Mouse (Mus musculus) embryo, embryonic 11 days (tissue): Measurements from ENCODE around the gene Ermard.

Experiments used
- DNase-seq: peaks from one replicate; pipeline ENCODE4 v3.0.0-alpha.2; 2015

Gene Ermard

DNA sequence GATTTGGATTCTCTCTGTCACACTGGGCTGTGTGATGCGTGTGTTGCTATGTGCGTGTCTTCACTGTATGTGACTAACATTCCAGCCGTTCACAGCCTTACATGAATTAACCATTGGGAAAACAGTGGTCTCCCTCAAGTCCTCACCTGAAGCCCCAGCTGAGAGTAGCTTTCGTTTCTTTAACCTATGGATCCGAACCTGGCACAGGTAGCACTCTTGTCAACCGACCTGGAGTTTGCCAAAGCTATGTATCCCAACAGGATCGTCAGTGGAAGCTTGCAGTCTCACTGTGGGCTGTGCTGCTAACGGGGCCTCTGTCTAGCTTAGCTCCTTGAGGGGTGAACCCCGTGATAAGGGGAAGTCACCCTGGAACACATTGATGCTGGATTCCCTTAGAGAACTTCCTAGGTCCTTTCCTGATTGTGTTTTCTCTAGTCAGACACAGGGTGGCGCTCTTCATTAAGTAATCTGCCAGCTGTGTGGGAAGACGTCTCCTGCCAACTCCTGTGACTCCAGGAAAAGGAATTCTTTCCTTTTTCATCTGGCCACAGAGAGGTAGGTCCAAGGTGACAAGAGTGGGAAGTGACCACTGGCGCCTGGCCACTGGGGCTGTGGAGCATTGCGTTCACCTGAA lies 24.5 kb downstream of the Ermard start:
- DNase-seq: peak; percentile 83

DNA sequence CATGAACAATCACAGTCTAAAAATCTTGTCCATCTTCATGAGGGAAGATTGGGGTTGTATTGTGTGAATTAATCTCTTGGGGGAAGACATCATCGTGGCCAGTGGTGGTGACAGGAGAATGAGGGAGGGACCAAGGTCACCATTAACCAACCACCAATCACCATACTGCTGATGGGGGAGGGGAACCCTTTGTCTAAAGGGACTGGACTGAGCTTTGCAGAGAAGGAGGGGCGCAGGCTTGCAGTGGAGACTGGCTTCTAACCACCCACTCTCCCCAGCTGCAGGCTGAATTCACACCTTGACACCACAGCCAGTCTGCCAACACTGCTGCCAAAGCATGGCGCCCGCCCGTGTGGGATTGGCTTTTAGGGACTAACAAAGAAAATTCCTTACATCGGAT lies 25.1 kb downstream of the Ermard start:
- DNase-seq: peak; percentile 71

DNA sequence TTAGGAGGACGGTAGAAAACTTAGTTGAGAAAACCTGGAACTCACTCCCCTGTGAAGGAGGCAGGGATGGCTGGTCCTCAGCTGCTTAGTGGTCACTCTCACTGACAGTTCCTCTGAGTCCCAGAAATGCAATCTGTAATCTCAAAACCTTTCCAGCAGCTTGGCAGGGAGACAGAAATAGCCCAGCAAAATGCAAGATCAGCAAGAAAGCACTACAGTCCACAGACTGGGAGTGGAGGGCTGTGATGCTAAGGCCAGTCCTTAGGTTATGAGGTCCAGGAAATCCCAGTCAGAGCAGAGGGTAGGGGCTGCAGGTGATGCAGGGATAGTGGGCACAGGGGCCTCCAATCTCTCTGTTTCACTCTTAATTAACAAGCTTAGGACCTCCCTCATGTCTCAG lies 25.9 kb downstream of the Ermard start:
- DNase-seq: no peak

DNA sequence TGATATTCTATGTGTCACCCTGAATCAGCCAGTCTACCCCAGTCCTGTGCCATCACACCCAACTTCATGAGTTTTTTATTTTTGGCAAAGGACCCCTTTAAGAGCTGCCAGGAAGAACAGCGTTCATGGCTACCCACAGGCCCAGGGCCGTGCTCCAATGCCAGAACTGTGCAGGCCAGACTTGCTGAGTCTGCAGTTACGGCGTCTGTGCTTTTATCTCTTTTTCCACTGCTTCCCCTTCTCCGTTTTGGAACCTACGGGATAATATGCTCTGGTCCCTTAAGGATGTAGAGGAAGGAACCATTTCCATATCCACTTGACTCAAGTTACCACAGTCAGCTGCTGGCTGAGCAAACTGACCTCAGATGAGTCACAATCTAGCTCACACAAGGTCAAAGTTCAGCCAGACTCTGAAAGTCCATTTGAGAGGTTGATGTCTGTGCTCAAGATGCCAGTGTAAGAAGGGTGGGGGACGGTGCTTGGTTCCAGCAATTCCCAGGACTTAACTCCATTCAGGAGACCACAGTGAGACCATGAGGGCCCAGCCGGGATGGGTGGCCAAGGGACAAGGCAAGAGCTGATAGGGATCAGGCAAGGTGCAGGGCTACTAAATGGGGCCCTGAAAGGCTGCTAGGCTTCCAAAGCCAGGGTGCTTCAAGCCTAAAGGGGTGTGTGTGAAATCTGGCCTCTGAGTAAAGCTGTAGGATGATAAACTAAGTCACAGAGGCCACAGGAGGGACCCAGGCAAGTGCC lies 27.2 kb downstream of the Ermard start:
- DNase-seq: no peak

DNA sequence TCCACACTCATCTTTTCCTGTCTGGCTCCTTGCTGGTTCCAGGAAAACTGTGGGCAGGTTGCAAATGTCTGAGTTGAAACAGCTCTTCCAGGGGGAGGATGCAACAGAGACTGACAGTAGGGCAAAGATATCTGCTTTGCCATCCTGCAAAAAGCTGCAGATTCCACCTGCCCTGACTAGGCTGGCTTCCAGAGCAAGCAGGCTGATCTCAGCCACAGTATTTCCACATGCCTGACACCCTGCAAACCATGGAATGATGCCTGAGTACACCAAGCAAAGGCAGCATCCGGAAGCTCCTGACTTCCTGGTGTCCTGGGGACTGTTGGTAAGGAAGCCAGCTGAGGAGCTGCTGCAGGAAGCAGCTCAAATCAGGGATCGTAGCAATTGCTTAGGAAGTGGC lies 28.1 kb downstream of the Ermard start:
- DNase-seq: no peak

DNA sequence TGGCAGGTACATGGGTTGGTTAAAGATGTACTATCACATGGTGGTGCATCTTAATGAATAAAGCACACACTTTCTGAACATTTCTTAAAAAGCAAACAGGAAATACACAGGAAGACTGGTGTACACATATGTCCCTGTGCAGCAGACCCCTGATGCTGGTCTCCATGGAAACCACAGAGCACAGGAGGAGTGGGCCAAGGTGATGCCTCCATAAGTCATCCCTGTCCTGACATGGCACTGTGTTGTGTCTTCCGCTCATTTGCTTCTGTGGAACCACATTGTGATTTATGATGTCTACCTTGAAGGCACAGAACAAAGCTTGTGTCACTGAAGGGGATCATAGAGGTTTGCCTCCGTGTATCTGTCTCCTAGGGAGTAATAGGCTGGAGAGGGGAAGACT lies 31.2 kb downstream of the Ermard start:
- no peak for DNase-seq

DNA sequence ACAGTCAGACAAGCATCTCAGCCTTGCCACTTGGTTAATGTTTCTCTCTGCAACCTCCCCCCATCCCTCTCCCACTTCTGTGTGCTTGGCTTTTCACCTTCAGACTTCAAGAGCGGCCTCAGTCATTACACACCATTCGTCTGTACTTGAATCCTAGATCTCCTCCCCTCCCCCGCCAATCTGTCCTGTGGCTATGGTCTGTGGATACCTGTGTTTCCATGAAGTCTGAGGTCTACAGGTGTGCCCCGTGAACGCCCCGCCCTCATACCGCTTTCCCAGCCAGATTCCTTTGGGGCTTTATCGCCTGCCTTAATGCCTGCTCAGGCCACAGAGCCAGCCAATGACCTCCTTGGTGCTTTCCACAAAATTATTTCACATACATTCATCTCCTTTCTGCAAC lies 34.0 kb downstream of the Ermard start:
- no peak for DNase-seq

DNA sequence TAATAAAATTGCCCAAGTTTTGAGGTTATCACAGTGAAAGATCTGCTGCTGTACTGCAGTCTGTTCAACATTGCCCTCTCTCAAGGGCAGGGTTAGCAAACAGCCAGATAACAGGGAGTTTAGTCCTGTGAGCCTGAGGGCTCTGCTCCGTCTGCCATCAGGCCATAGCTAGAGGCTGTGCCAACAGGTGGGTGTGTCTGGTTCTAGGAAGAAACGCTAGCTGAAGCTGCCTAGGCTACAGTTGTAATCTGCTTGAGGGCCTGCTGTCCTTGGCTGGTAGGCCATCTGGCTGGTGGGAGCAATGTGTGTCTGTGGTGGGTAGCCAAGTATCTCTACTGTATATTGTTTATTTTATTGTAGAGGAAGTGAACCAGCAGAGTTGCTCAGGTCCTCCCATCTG lies 36.5 kb downstream of the Ermard start:
- no peak for DNase-seq

DNA sequence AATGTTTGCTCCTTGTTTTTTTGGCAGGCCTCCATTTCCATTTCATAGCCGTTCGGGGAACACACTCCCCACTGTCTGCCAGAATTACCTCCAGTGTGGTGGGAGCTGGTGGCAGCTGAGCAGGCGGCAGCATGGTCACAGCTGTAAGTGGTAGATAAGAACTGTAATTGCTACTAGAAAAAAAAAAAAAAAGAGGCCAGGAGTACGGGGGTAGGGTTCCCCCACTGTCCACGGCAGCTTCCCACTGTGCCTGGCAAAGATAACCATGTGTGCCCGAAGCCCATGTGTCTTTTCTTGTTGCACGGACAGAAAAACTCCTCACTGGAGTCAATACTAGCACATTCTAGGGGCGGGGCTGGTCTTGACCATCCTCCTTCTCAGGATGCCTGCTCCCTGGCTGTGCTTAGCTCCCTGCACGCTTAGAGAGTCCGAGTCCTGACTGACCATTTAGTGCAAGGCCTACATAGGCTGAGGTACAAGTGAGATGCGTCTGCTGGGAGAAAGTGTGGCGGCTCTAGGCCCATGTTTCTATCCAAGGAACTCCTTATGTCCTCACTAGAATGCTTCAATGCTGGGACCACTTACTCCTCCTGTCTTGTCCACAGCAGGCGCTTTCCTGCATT lies 43.3 kb downstream of the Ermard start:
- no peak for DNase-seq

DNA sequence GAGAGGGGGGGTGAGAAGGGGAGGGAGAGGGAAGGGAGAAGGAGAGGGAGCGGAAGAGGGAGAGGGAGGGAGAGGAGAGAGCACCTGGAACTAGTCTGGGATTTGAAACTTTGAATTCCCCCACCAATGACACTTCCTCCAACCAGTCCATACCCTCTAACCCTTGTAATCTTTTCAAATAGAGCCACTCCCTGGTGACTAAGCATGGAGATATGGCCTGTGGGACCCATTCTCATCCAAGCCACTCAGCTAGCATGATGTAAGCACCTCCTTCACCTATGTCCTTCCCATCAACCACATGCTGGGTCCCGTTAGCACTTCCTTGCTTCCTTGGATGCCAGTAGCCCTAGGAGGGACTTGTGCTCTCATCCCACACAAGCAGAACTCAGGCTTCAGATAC lies 44.0 kb downstream of the Ermard start:
- no peak for DNase-seq

DNA sequence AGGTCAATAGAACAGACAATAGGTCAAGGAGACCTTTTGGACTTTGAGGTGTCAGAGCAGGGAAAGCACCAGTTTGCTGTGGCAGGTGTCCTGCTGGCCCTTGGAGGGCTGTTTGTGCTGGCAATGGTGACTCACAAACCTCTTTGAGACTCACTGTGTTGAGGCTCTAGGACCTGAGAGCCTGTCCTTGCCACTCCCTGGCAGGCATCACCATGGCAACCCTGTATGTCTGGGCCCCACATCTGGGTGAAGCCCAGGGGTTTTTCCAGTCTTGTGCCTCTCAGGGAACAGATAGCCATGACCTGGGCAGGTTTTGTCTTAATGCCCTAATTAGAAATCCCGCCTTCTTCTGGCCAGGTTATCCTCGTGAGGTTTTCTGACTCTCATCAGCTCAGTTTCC lies 47.2 kb downstream of the Ermard start:
- no peak for DNase-seq

DNA sequence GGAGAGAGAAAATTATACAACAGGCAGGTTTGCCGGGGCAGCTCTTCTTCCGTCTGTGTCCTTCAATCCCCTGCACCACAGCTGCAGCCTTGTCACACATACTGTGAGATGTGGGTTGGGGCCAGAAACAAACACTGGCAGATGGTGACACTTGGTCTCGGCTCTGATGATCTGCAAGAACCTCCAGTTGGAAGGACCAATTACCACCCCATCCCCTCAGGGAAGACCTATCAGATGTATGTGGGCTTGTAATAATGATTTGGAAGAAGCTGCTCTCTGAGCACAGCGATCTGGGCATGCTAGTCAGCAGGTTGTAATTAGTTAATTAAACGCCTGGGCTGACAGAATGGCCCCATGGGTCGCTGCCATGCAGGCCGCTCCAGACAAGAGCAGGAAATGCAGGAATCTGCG lies 47.6 kb downstream of the Ermard start:
- DNase-seq: peak; percentile 46

DNA sequence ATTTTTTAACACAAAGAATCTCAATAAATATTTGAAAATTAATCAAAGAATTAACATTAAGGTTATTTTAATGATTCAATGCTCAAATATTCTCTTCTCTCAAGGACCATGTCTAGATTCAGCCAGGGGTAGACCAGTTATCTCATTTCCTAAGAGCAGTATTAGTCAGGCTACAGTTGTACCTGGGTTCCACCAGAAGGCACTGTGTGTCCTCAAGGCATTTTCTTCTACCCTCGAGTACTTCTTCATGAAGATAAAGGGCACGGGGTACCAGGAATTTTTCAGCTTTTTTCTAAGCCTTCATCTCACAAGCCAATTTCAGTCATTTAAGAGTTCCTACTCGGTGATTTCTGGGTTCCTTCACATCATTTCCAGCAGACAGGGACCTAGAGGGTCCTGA lies 50.7 kb downstream of the Ermard start:
- DNase-seq: no peak

DNA sequence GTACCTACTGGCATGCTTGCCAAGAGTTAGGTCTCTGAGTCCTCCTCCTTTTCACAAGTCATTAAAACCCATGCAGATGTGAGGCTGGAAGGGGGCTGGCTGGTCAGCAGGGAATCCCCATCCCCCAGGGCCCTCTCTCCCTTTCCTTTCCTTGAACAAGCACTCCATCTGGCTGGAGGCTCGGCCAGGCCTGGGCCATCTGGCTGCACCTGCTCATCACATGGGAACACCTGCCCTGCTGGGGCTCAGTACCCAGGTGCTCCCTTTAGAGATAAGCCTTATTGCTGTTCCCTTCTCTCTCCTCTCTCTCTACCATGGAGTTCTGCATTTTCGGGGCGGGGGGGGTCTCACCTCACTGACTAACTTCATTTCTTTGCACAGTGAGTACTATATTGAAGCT lies 52.5 kb downstream of the Ermard start:
- peak; percentile 16 for DNase-seq

DNA sequence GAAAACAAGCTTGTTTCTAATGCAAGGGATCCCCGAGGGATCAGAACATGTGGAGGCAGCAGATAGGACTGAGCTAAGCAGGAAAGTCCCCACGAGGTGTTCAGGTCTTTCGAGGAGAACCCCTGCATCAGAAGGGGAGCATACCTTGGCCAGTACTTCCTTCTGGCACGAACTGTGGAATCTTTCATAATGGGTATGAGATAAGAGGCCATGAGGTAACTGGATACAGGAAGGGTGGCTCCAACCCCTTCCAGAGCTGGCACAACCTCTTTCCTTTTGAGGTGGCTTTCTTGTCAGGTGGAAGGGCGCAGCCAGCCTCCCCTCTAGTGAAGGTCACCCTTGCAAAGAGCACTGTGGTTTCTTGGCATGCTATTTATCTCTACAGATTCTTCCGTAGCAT lies 55.8 kb downstream of the Ermard start:
- DNase-seq: no peak

DNA sequence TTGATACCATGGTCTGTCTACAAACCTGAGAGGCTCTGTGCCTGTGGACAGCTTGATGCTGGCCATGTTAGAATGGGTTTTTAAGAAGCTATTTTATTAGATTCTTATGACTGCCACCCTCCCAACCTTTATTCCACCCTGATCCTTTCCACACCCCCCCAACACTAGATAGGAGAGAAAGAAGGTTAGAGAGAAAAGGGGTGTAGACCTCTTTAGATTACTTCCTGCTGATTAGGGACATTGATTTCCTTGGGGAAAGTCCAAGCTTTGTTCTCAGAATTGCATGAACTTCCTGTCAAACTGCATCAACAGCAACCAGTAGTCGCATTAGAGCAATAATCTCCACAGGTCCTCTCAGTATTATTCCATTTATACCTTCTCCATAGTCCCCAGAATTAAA lies 57.7 kb downstream of the Ermard start:
- DNase-seq: no peak

DNA sequence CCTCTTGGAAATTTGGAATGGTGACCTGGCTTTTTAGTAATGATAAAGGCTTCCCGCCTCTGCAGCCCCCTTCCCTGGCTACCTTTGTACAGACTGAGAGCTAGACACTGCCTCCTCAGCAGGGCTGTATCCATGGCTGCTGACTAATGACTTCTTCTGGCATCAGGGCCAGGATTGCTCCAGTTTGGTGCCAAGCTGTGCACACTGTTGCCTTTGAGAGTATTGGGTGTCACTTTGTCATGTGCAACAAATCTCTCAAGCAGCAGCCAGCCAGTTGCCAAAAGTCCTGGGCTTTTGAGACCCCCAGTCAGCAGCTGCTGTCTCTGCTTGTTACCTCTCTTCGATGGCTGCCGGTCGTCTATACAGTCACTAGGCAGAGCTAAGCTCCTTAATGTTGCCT lies 60.3 kb downstream of the Ermard start:
- DNase-seq: no peak

DNA sequence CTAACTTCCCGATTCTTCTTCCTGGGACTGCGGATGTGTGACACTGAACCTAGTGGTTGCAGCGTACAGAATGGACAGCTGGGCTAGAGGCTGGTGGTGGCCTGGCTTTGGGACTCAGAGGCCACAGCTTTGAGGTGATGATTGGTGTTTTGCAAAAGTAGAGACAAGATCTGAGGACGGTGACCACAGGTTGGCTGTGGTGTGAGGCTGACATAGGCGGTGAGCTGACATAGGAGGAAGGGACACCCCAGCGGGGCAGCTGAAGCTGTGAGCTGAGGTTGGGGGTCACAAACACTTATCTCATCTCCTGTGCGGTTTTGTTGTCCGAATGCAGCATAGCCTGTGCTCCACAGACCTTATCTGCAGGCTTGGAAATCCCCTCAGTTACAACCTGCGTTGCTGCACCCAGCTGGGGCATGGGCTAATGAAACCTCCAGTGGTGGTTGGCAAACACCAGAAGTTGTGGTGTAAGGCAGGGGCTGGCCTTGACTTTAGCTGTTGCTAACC lies 66.2 kb downstream of the Ermard start:
- DNase-seq: no peak

DNA sequence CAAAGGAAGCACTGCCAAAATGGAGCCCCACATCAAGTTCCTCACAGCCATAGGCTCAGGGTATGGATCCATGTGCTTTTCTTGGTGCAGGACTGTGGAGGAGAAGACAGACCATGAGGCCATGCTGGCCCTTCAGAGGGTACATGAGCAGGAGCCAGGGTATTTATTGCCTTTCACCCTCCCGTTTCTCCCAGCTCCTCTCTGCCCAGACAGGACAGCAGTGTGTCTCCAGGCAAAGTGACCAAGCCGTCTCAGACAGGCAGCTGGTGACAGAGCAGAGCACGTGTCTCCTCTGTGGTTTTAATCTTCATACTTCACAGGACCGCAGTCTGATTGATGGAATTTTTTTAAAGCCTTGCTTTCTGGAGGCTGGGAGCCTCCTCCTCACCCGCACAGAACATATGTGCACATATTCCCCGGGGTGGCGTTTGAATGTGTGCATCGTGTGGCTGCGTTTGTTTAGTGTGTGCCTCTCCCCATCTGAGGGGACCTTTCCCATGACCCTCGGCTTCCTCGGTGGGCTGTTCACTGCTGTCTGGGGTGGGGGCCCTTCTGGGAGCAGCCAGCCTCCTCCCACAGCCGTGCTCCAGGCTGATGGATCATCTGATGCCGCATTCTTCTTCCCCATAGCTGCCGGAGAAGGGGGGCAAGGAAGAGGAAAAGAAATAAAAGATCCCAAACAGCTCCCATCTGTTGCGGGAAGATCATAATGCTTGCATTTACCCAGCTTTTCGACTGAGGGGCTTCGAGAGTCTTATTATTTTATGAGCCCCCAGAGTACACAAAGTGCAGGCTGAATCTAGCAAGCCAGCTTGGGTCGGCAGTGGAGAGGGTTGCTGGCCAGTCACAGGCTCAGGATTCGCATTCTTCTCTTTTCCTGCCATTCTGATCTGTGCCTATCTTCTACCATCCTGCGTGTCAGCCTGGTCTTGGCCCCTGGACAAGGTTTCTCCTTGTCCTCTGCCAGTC lies 67.7 kb downstream of the Ermard start:
- DNase-seq: peak; percentile 85

DNA sequence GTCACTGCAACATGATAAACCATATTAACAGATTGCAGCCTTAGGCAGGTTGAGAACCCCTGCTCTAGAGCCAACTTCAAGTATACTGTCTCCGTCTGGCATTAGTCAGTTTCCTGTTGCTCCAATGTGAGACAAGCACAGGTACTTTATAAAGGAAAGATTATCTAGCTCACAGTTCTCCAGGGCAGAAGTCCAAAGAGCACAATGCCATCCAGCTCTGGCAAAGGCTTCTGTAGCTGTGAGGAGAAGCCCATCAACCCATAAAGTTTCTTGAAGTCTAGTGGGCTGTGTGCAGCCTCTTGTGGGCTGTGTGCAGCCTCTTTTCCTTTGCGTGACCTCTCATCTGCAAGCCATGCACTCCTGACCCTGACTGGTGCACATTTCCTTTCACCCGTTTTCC lies 74.5 kb downstream of the Ermard start:
- DNase-seq: no peak

DNA sequence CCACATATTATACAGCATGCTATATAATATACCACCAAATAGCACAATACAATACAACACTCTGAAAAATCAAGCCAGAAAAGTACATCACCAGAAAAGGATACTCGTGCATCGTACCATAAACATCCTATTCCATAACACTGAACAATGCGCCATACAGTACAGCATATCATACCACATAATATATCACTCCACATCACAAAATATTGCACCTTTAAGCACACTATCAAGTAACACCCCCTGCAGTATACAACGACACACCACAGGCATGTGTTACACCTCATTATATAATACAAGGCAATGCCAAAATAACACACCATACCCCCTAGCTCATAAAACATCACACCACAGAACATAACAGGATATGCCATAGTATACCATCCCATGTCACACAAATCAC lies 79.1 kb downstream of the Ermard start:
- DNase-seq: no peak

DNA sequence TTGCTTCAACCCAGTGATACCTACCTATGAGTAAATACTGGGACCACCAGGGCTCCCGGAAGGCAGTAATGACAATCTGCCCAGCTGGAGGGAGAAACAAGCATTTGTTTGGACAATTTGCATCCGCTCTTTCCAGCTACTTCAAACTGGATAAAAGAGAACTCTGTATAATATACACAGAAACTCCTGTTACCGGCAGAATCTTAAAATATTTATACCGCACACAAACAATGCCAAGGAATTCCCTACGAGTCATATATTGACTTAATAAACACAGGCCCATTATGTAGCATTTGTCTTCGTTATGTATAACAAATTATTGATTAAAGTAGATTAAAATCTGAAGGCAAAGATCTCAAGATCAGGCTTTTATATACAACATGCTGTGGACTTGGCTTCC lies 79.6 kb downstream of the Ermard start:
- DNase-seq: no peak
